Mouse (Mus musculus): Measurements from ENCODE around the gene Kat2a.
"Not testable (repeated sequence)": the region's sequence is repeated elsewhere in the genome, so short reads cannot be mapped to it uniquely, and the experiment has no call there.

The Kat2a gene

DNA sequence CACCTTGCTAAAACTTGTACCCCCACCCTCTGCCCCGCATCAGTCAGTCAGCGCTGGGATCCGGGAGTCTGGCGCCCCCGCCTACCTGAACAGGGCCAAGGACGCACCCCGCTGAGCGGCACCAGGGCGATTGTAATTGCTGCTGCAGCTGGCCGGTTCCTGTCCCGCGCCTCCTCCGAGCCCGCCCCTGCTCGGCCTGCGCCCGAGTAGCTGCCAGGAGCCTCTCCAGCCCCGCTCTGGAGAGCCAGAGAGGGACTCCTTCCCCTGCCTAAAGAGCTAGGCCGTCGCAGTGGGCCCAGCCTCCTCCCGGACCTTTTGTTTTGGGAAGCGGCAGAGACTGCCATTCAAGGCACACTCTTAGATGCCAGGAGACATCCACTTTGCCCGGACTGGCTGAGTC is 39.1 kb downstream of the Kat2a start:
- DNase-seq (ENCODE audit: low spot score in 2 of 2) = no peak

DNA sequence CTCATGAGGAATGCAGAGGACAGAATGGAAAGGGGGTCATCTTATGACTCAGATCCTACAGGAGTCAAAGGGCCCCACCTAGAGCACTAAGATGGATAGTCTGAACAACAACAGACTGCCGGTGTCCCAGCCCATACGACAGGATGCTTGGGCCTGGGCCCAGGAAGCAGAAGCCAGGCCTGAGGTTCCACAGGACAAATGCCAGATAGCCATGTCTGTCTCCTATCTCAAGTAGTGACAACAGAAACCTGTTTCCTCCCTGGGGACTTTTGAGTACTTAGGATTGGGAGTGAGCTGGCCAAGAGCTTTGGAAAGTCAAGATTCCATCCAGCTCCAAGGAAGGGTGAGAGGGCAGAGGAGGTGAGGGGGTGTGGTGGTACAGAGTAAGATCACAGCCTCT is 40.3 kb downstream of the Kat2a start:
- DNase-seq (ENCODE audit: low spot score in 2 of 2) = no peak

DNA sequence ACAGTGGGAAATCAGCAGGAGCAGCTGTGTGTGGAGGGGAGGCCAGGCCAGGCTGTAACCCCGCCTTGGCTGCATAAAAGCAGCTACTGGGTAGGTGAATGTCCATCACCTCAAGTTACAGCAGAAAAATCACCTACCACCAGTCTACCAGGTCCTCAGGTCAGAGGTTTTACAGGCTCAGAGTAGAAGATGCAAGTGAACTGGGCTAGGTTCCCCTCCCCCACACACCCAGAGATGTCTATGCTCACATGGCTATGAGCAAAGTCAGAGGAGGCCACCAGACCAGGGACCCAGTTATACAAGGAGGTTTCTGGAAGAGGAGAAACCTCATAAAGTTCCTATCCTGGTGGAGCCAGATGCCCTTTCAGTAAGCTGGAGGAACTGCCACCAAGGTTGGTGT is 41.2 kb downstream of the Kat2a start:
- no peak for DNase-seq (ENCODE audit: low spot score in 2 of 2)

DNA sequence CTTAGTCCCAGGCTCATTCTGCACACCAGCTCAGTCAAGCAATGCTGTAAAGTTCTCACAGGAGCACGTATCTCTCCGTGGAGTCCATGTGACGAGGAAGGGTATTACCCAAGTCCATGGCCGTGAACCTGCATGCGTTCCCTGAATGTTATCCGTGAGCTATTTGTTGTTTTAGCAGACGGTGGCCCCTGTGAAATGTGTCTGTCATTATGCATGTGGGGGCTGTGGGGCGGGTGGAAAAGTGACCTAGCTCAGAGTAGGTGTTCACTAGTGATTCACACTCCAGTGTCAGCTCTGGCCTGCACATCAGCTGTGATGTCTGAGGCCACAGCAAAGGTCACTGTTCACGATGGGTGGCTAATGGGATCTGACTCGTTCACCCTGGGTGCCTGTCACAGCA is 52.5 kb downstream of the Kat2a start:
- no peak for DNase-seq (ENCODE audit: low spot score in 2 of 2)

DNA sequence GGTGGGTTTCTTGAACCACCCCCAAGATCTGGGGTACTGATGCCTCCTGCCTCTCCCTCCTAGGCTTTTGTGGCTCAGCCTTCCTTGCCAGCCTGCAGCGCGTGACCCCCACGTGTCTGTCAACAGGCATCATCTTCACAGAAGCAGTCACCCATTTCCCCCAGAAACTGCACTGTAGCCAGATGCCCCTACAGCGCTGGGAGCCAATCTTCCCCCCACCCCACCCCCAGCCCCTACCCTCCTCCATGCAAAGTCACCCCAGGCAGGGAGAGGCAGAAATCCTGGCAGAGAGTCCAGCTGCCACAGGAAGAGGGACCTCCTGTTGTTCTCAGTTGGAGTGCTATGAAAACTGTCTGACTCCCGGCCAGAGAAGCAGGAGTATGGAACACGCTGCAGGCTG is 55.8 kb downstream of the Kat2a start:
- no peak for DNase-seq (ENCODE audit: low spot score in 2 of 2)

DNA sequence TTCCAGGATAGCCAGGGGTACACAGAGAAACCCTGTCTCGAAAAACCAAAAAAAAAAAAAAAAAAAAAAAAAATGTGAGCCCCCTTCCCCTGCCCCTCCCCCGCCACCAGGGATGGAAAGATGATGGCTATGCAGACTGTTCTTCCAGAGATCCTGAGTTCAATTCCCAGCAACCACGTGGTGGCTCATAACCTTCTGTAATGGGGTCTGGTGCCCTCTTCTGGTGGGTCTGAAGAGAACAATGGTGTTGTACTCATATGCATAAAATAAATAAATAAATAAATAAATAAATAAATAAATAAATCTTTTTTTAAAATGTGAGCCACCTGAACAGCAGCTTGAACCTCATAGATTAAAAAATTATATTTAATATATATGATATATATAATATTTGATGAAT is 56.7 kb downstream of the Kat2a start:
- not testable (repeated sequence) for DNase-seq (ENCODE audit: low spot score in 2 of 2)
